Mouse (Mus musculus) forebrain, embryonic 14.5 days (tissue): Measurements from ENCODE around the gene Atp6v1g3. TPM values are rescaled to one million over a fixed set of nuclear protein-coding genes. Genes with fewer than 3 reads are reported as not detected.

Experiments used
- ATAC-seq: fragments of 200-750 bp; cut with Nextera tagmentation; 2 replicates; pipeline ENCODE4 v1.8.0; 2017; ENCODE audit warnings: mild to moderate bottlenecking, moderate library complexity
- DNase-seq: peaks from one replicate; pipeline ENCODE4 v3.0.0-alpha.2; 2015; ENCODE audit warnings: low spot score
- H3K27ac ChIP-seq: fragments of 300-500 bp; sonication (generic); 2 replicates; pipeline ENCODE4 v1.5.1; 2014; ENCODE audit warnings: low read depth, mild to moderate bottlenecking, control low read depth, low read length, moderate library complexity
- H3K27me3 ChIP-seq: fragments of 300-500 bp; sonication (generic); replicated peaks from 2 replicates; pipeline ENCODE4 v1.6.1; 2014; ENCODE audit warnings: low read length, control low read depth, mixed read lengths; ENCODE audit not compliant: control insufficient read depth, insufficient read depth
- H3K36me3 ChIP-seq: fragments of 300-500 bp; sonication (generic); 2 replicates; pipeline ENCODE4 v1.6.1; 2014; ENCODE audit warnings: low read length, control low read depth; ENCODE audit not compliant: control insufficient read depth, insufficient read depth
- H3K4me1 ChIP-seq: fragments of 300-500 bp; sonication (generic); 2 replicates; pipeline ENCODE4 v1.6.1; 2014; ENCODE audit warnings: antibody characterized with exemption, low read length, control low read depth; ENCODE audit not compliant: control insufficient read depth, insufficient read depth
- H3K4me2 ChIP-seq: fragments of 300-500 bp; sonication (generic); 2 replicates; pipeline ENCODE4 v1.6.1; 2014; ENCODE audit warnings: mild to moderate bottlenecking, control low read depth, low read length
- H3K4me3 ChIP-seq: fragments of 300-500 bp; sonication (generic); 2 replicates; pipeline ENCODE4 v1.5.1; 2014; ENCODE audit warnings: low read depth, low read length, control low read depth
- H3K9ac ChIP-seq: fragments of 300-500 bp; sonication (generic); 2 replicates; pipeline ENCODE4 v1.6.1; 2014; ENCODE audit warnings: mild to moderate bottlenecking, low read length, control low read depth, moderate library complexity
- H3K9me3 ChIP-seq: fragments of 300-500 bp; sonication (generic); replicated peaks from 2 replicates; pipeline ENCODE4 v1.6.1; 2016; ENCODE audit warnings: low read length, control low read depth, mixed read lengths; ENCODE audit not compliant: control insufficient read depth
- WGBS: fragments of 180-500 bp; shearing (Covaris S2); extraction: QIAGEN DNeasy Blood & Tissue Kit; methylation state at CpG from one replicate; pipeline ENCODE4 v1.1.7; 2014; 5-methylcytosine and 5-hydroxymethylcytosine counted together
- polyA plus RNA-seq: library from polyadenylated mRNA; unstranded; fragments of >200 nt; fragmentation: Nextera tagmentation; extraction: Ambion mirVana; gene quantifications from 2 replicates; pipeline ENCODE4 v1.2.1, GENCODE M21; 2014

Gene Atp6v1g3
- polyA plus RNA-seq, 1 experiment from 2014 or later, result not detected

GRCm38 (mm10) chr1:138248770-138249169 lies 24.8 kb upstream of the Atp6v1g3 start:
- Histone ChIP-seq H3K9me3 (no peaks in the 10 kb centered on the region), H3K36me3 (no peaks in the 10 kb centered on the region), H3K27me3 (no peaks in the 10 kb centered on the region), H3K4me3 (no peak overlapping the region), H3K27ac (no peak overlapping the region), H3K4me1 (no peaks in the 10 kb centered on the region; the same call in 1 of the 2 replicates), H3K4me2 (no peak overlapping the region), H3K9ac (no peak overlapping the region)
- ATAC-seq (no peak), DNase-seq (no peak)
- WGBS, result 87% methylated on average over 2 of the region's 2 CpGs

DNA sequence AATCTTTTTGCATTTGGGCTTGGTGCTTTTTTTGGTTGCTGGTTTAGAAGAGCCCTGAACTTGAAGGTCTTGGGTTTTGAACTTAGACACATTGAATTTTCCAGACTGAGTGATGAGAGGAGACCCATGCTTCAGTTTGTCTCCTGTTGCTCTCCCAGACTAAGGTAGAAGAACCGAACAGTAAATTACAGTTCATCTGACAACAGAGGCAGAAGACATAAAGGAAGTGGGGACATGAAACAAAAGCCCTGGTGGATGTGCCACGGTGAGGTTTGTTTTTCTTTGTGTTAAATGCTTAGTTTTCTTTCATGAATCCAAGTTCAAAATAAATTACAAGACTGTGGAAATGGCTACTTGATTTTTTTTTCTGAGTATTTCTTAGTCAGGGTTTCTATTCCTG lies 22.6 kb upstream of the Atp6v1g3 start:
- Histone ChIP-seq H3K27ac (no peak overlapping the region), H3K9me3 (no peaks in the 10 kb centered on the region), H3K27me3 (no peaks in the 10 kb centered on the region), H3K4me3 (no peak overlapping the region), H3K4me2 (no peak overlapping the region), H3K9ac (no peak overlapping the region), H3K36me3 (no peaks in the 10 kb centered on the region), H3K4me1 (no peaks in the 10 kb centered on the region)
- 64% methylated on average over 2 of the region's 2 CpGs for WGBS
- DNase-seq, result no peak
- no peak for ATAC-seq

- no peak overlapping the region for H3K9ac ChIP-seq
- no peaks in the 10 kb centered on the region for H3K9me3 ChIP-seq
- DNase-seq (no peak), ATAC-seq (no peak)
- no peak overlapping the region for H3K27ac ChIP-seq
- H3K36me3 ChIP-seq, result no peaks in the 10 kb centered on the region
- no peak overlapping the region for H3K4me3 ChIP-seq
- no peaks in the 10 kb centered on the region for H3K27me3 ChIP-seq
- WGBS, result 80% methylated on average over 4 of the region's 4 CpGs
- H3K4me2 ChIP-seq, result no peak overlapping the region
- no peaks in the 10 kb centered on the region for H3K4me1 ChIP-seq
These were observed 17.3 kb upstream of the Atp6v1g3 start for GRCm38 (mm10) chr1:138256172-138256789.

DNA sequence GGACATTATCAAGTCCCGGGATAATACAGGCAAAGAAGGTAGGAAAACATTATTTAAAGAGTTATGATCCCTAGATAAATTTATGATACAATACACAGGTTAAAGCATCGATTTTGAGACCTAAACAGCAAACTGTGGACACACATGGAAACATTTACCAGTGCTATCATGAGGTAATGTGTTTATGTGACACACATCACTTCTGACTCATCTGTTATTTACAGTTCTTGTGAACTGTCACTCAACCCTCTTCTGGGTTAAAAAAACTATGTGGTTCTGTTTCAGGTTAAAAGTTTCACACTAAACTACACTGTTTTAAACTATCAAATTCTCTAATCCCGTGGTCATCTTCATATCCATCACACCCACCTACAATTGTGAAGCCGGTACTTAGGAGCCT lies 14.8 kb upstream of the Atp6v1g3 start:
- 85% methylated on average over 4 of the region's 4 CpGs for WGBS
- no peaks in the 10 kb centered on the region for H3K36me3 ChIP-seq
- no peak overlapping the region for H3K27ac ChIP-seq
- H3K4me1 ChIP-seq, result no peaks in the 10 kb centered on the region
- no peak for ATAC-seq
- no peak overlapping the region for H3K4me3 ChIP-seq
- no peak overlapping the region for H3K9ac ChIP-seq
- H3K27me3 ChIP-seq, result no peaks in the 10 kb centered on the region
- H3K9me3 ChIP-seq, result no peaks in the 10 kb centered on the region
- no peak overlapping the region for H3K4me2 ChIP-seq
- no peak for DNase-seq

- Histone ChIP-seq H3K4me2 (no peak overlapping the region), H3K4me1 (no peaks in the 10 kb centered on the region), H3K9me3 (no peaks in the 10 kb centered on the region), H3K9ac (no peak overlapping the region), H3K27ac (no peak overlapping the region), H3K36me3 (no peaks in the 10 kb centered on the region), H3K4me3 (no peak overlapping the region), H3K27me3 (no peaks in the 10 kb centered on the region)
- DNase-seq (no peak), ATAC-seq (no peak)
- 88% methylated on average over 3 of the region's 3 CpGs for WGBS
These were observed 12.0 kb upstream of the Atp6v1g3 start for GRCm38 (mm10) chr1:138261520-138261919.

- DNase-seq, result no peak
- Histone ChIP-seq H3K36me3 (no peaks in the 10 kb centered on the region), H3K27ac (no peak overlapping the region)
These were observed 11.1 kb upstream of the Atp6v1g3 start for GRCm38 (mm10) chr1:138262408-138262807.

DNA sequence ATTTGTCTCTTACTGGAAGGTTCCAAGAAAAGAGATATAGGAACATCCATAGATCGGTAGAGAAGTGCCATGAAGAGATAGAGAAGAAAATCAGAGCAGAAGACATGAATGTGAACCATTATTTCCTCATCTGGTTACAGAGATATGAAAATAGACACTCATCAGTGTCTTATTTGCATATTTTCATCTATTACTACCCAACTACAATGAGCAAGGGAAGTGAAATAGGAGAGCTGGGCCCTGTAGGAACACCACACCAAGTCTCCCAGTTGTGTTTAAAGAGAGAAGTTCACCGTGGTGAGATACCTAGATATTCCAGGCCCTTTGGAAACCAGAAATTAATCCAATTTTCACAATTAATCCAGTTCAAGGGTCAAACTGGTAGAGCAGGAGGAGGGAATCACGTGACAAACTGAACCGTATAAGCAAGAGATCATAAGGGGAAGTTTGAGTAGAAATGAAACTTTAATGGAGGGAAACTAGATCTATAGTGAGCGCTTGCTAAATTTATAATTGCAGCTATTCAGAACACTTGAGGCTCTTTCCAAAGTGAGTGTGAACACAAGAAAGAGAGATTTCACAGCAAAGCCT lies 6.0 kb upstream of the Atp6v1g3 start:
- DNase-seq (no peak), ATAC-seq (no peak)
- Histone ChIP-seq H3K36me3 (no peaks in the 10 kb centered on the region), H3K4me2 (no peak overlapping the region), H3K27me3 (no peaks in the 10 kb centered on the region), H3K4me1 (no peaks in the 10 kb centered on the region), H3K9ac (no peak overlapping the region), H3K9me3 (no peaks in the 10 kb centered on the region), H3K4me3 (no peak overlapping the region), H3K27ac (no peak overlapping the region)
- 92% methylated on average over 5 of the region's 5 CpGs for WGBS

More at GRCm38 (mm10) chr1:138262408-138262807, 11.1 kb upstream of the Atp6v1g3 start:
- no peak overlapping the region for H3K9ac ChIP-seq
- H3K4me3 ChIP-seq, result no peak overlapping the region
- H3K9me3 ChIP-seq, result no peaks in the 10 kb centered on the region
- H3K4me2 ChIP-seq, result no peak overlapping the region
- H3K27me3 ChIP-seq, result no peaks in the 10 kb centered on the region
- no peaks in the 10 kb centered on the region for H3K4me1 ChIP-seq
- no peak for ATAC-seq

DNA sequence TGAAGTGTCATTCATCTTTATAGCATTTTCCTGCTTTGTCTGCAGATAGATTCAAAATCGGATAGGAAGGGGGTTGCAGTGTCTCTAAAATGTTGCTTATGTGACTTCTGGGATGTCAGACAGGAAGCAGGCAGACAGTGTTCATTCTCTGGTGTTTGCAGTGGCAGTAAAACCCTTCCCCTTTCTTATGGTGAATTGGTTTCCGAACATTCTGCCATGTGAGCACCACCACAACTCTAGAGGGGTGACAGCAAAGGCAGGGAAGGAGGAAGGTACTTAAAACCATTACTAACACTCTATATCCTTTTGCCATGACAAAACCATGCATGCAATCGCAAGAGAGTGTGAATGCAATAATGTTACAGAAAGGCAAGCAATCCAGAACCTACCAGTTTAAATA lies 1.4 kb downstream of the Atp6v1g3 start:
- H3K27ac ChIP-seq, result no peak overlapping the region
- no peaks in the 10 kb centered on the region for H3K9me3 ChIP-seq
- 84% methylated on average over 3 of the region's 3 CpGs for WGBS
- H3K9ac ChIP-seq, result no peak overlapping the region
- H3K4me3 ChIP-seq, result no peak overlapping the region
- ATAC-seq (no peak), DNase-seq (no peak)
- no peaks in the 10 kb centered on the region for H3K4me1 ChIP-seq
- no peaks in the 10 kb centered on the region for H3K36me3 ChIP-seq
- no peaks in the 10 kb centered on the region for H3K27me3 ChIP-seq
- H3K4me2 ChIP-seq, result no peak overlapping the region

DNA sequence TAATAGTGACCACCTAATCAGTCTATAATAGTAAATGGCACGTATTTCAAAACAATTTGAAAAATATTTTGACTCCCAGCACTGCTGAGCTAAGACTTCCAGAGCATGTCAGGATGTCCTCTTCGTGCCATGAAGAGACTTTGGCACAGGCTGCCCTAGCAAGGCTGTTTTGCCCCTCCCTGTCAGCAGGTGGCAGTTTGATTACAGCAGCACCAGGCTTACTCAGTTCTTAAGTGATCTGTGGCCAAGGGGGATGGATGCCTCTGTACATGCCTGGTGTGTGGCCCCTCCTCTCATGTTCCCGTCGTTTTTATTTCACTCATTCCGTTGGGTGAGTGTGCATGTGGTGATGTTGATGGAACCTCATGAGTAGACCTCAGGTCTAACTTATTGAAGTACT lies 2.3 kb downstream of the Atp6v1g3 start:
- Histone ChIP-seq H3K4me1 (no peaks in the 10 kb centered on the region), H3K27me3 (no peaks in the 10 kb centered on the region), H3K36me3 (no peaks in the 10 kb centered on the region), H3K27ac (no peak overlapping the region), H3K4me2 (no peak overlapping the region), H3K9ac (no peak overlapping the region), H3K4me3 (no peak overlapping the region), H3K9me3 (no peaks in the 10 kb centered on the region)
- 66% methylated on average over 5 of the region's 5 CpGs for WGBS
- peak; percentile 19 for DNase-seq
- ATAC-seq, result no peak
